Mouse (Mus musculus) forebrain, embryonic 16.5 days (tissue): ENCODE measurements around the gene Taar5. TPM values are rescaled to one million over a fixed set of nuclear protein-coding genes. Genes with fewer than 3 reads are reported as not detected.

Experiments used
- ATAC-seq: fragments of 200-750 bp; cut with Nextera tagmentation; 2 replicates; pipeline ENCODE4 v1.8.0; 2017; ENCODE audit warnings: mild to moderate bottlenecking, moderate library complexity
- H3K27ac ChIP-seq: fragments of 300-500 bp; sonication (generic); 2 replicates; pipeline ENCODE4 v1.5.1; 2014; ENCODE audit warnings: low read length, control low read depth
- H3K27me3 ChIP-seq: fragments of 300-500 bp; sonication (generic); replicated peaks from 2 replicates; pipeline ENCODE4 v1.6.1; 2014; ENCODE audit warnings: low read length; ENCODE audit not compliant: control insufficient read depth, insufficient read depth
- H3K36me3 ChIP-seq: fragments of 300-500 bp; sonication (generic); 2 replicates; pipeline ENCODE4 v1.6.1; 2014; ENCODE audit not compliant: control insufficient read depth, insufficient read depth
- H3K4me1 ChIP-seq: fragments of 300-500 bp; sonication (generic); replicated peaks from 2 replicates; pipeline ENCODE4 v1.6.1; 2014; ENCODE audit warnings: low read length; ENCODE audit not compliant: control insufficient read depth, insufficient read depth
- H3K4me2 ChIP-seq: fragments of 300-500 bp; sonication (generic); 2 replicates; pipeline ENCODE4 v1.6.1; 2014; ENCODE audit warnings: mild to moderate bottlenecking, low read length, control low read depth
- H3K4me3 ChIP-seq: fragments of 300-500 bp; sonication (generic); replicated peaks from 2 replicates; pipeline ENCODE4 v1.5.1; 2014; ENCODE audit warnings: mild to moderate bottlenecking, low read length, control low read depth
- H3K9ac ChIP-seq: fragments of 300-500 bp; sonication (generic); replicated peaks from 2 replicates; pipeline ENCODE4 v1.6.1; 2014; ENCODE audit warnings: low read depth, low read length, control low read depth
- H3K9me3 ChIP-seq: fragments of 300-500 bp; sonication (generic); 2 replicates; pipeline ENCODE4 v1.6.1; 2016; ENCODE audit warnings: low read length; ENCODE audit not compliant: control insufficient read depth
- whole genome bisulfite sequencing: fragments of 180-500 bp; shearing (Covaris S2); extraction: QIAGEN DNeasy Blood & Tissue Kit; methylation state at CpG from one replicate; pipeline ENCODE4 v1.1.7; 2014; 5-methylcytosine and 5-hydroxymethylcytosine counted together
- polyA plus RNA-seq: library from polyadenylated mRNA; unstranded; fragments of >200 nt; fragmentation: Nextera tagmentation; extraction: Ambion mirVana; gene quantifications from 2 replicates; pipeline ENCODE4 v1.2.1, GENCODE M21; 2015

Gene Taar5
- polyA plus RNA-seq = not detected in 2 replicates

- no peaks in the 10 kb centered on the region for H3K4me1 ChIP-seq
- no peak within 1 kb of the TSS for H3K4me3 ChIP-seq
- no peak within 1 kb of the TSS for H3K27ac ChIP-seq
- H3K9me3 ChIP-seq = no peaks in the 10 kb centered on the region
- no peak for ATAC-seq
- H3K4me2 ChIP-seq = no peak within 1 kb of the TSS
- H3K27me3 ChIP-seq = no peaks in the 10 kb centered on the region
- no peak within 1 kb of the TSS for H3K9ac ChIP-seq
- 92% methylated on average over 11 of the region's 11 CpGs for WGBS
- H3K36me3 ChIP-seq = no peaks in the 10 kb centered on the region
Observed at GRCm38 (mm10) chr10:23970656-23971165, at the start of gene Taar5. Gene Taar5 (plus strand): TSS chr10:23970706.

GRCm38 (mm10) chr10:23922468-23922867 lies 48.0 kb upstream of the Taar5 start:
- no peak for ATAC-seq
- 83% methylated on average over 3 of the region's 3 CpGs for WGBS
- H3K27me3 ChIP-seq = no peaks in the 10 kb centered on the region

GRCm38 (mm10) chr10:23923941-23924340 lies 46.6 kb upstream of the Taar5 start:
- Histone ChIP-seq H3K27me3 (no peaks in the 10 kb centered on the region), H3K9me3 (no peaks in the 10 kb centered on the region), H3K4me1 (no peaks in the 10 kb centered on the region), H3K4me3 (no peak overlapping the region), H3K27ac (no peak overlapping the region), H3K9ac (no peak overlapping the region), H3K4me2 (no peak overlapping the region), H3K36me3 (no peaks in the 10 kb centered on the region)
- 85% methylated on average over 2 of the region's 2 CpGs for WGBS
- no peak for ATAC-seq

More at GRCm38 (mm10) chr10:23922468-23922867, 48.0 kb upstream of the Taar5 start:
- H3K4me1 ChIP-seq = no peaks in the 10 kb centered on the region
- H3K36me3 ChIP-seq = no peaks in the 10 kb centered on the region
- H3K9ac ChIP-seq = no peak overlapping the region
- H3K4me2 ChIP-seq = no peak overlapping the region
- no peaks in the 10 kb centered on the region for H3K9me3 ChIP-seq
- H3K27ac ChIP-seq = no peak overlapping the region
- H3K4me3 ChIP-seq = no peak overlapping the region

GRCm38 (mm10) chr10:23937613-23938012 lies 32.9 kb upstream of the Taar5 start:
- no peak for ATAC-seq
- H3K27ac ChIP-seq = no peak overlapping the region
- H3K4me3 ChIP-seq = no peak overlapping the region
- no peaks in the 10 kb centered on the region for H3K4me1 ChIP-seq
- H3K9me3 ChIP-seq = no peaks in the 10 kb centered on the region
- H3K9ac ChIP-seq = no peak overlapping the region
- no peak overlapping the region for H3K4me2 ChIP-seq
- H3K27me3 ChIP-seq = no peaks in the 10 kb centered on the region
- H3K36me3 ChIP-seq = no peaks in the 10 kb centered on the region
- 37% methylated on average over 4 of the region's 4 CpGs for WGBS

GRCm38 (mm10) chr10:23938312-23938711 lies 32.2 kb upstream of the Taar5 start, which contains the start of gene Taar2:
Gene Taar2 (plus strand): TSS chr10:23938572.
- no peak within 1 kb of the TSS for H3K9ac ChIP-seq
- H3K4me2 ChIP-seq = no peak within 1 kb of the TSS
- 42% methylated on average over 6 of the region's 6 CpGs for WGBS
- H3K4me1 ChIP-seq = no peaks in the 10 kb centered on the region
- H3K27ac ChIP-seq = no peak within 1 kb of the TSS
- no peak for ATAC-seq
- no peaks in the 10 kb centered on the region for H3K36me3 ChIP-seq
- H3K4me3 ChIP-seq = no peak within 1 kb of the TSS
- H3K27me3 ChIP-seq = no peaks in the 10 kb centered on the region
- no peaks in the 10 kb centered on the region for H3K9me3 ChIP-seq

- H3K36me3 ChIP-seq = no peaks in the 10 kb centered on the region
- H3K4me2 ChIP-seq = no peak overlapping the region
- no peaks in the 10 kb centered on the region for H3K27me3 ChIP-seq
- H3K4me3 ChIP-seq = no peak overlapping the region
- H3K4me1 ChIP-seq = no peaks in the 10 kb centered on the region
- no peak for ATAC-seq
- 76% methylated on average over 5 of the region's 5 CpGs for WGBS
- H3K9me3 ChIP-seq = no peaks in the 10 kb centered on the region
- H3K9ac ChIP-seq = no peak overlapping the region
- no peak overlapping the region for H3K27ac ChIP-seq
Observed at GRCm38 (mm10) chr10:23942465-23942864, 28.0 kb upstream of the Taar5 start.

- H3K36me3 ChIP-seq = no peaks in the 10 kb centered on the region
- 51% methylated on average over 7 of the region's 7 CpGs for WGBS
- H3K4me3 ChIP-seq = no peak overlapping the region
- H3K4me1 ChIP-seq = no peaks in the 10 kb centered on the region
- no peak overlapping the region for H3K4me2 ChIP-seq
- H3K9me3 ChIP-seq = no peaks in the 10 kb centered on the region
- ATAC-seq = no peak
- H3K27me3 ChIP-seq = no peaks in the 10 kb centered on the region
- H3K27ac ChIP-seq = no peak overlapping the region
- no peak overlapping the region for H3K9ac ChIP-seq
Observed at GRCm38 (mm10) chr10:23948026-23948425, 22.5 kb upstream of the Taar5 start.

GRCm38 (mm10) chr10:23949508-23950005 lies 20.9 kb upstream of the Taar5 start, which contains the start of gene Taar3:
Gene Taar3 (plus strand): TSS chr10:23949558.
- ATAC-seq = 0 out of 2 replicates have a peak, but pooled peaks have one; percentile 20

GRCm38 (mm10) chr10:23951714-23952113 lies 18.8 kb upstream of the Taar5 start:
- Histone ChIP-seq H3K36me3 (no peaks in the 10 kb centered on the region), H3K9ac (no peak overlapping the region), H3K27ac (no peak overlapping the region), H3K4me2 (no peak overlapping the region), H3K4me3 (no peak overlapping the region), H3K4me1 (no peaks in the 10 kb centered on the region), H3K27me3 (no peaks in the 10 kb centered on the region), H3K9me3 (no peaks in the 10 kb centered on the region)
- WGBS = 87% methylated on average over 6 of the region's 6 CpGs
- no peak for ATAC-seq

More at GRCm38 (mm10) chr10:23949508-23950005, 20.9 kb upstream of the Taar5 start, which contains the start of gene Taar3:
- no peaks in the 10 kb centered on the region for H3K27me3 ChIP-seq
- no peaks in the 10 kb centered on the region for H3K36me3 ChIP-seq
- no peak within 1 kb of the TSS for H3K4me3 ChIP-seq
- H3K9me3 ChIP-seq = no peaks in the 10 kb centered on the region
- 87% methylated on average over 16 of the region's 16 CpGs for WGBS
- H3K4me2 ChIP-seq = no peak within 1 kb of the TSS
- no peak within 1 kb of the TSS for H3K27ac ChIP-seq
- no peaks in the 10 kb centered on the region for H3K4me1 ChIP-seq
- H3K9ac ChIP-seq = no peak within 1 kb of the TSS
